Mouse (Mus musculus): ENCODE measurements around the gene Ren1.

GRCm38 (mm10) chr1:133379254-133379985 is 29.1 kb downstream of the Ren1 start:
- TF ChIP-seq CTCF (IDR thresholded peaks at IDR 0.05; ENCODE audit: low read depth, low read length) (no peak), POLR2A (IDR thresholded peaks at IDR 0.05; ENCODE audit: borderline replicate concordance, low read depth, low read length) (no peak)
